Mouse (Mus musculus): ENCODE measurements at regions not wholly inside any gene's neighbourhood (a gene's known extent, or its start where the extent isn't known, plus 50 kb on each side); places are given as distances from the start of the nearest gene placed in this dataset.

GRCm38 (mm10) chr9:31610212-31610611 lies 145.9 kb upstream of the Tmem45b start:
- no peak overlapping the region for H3K27ac ChIP-seq (ENCODE audit: control insufficient read depth, insufficient read depth, low read depth, low read length)
- no peak overlapping the region for H3K4me3 ChIP-seq (ENCODE audit: control insufficient read depth, low read depth, low read length)
- no peak for TF ChIP-seq POLR2A (IDR thresholded peaks at IDR 0.05; ENCODE audit: control insufficient read depth, low read depth, low read length)
- TF ChIP-seq CTCF (IDR thresholded peaks at IDR 0.05; ENCODE audit: control insufficient read depth, insufficient read depth, insufficient replicate concordance, low read depth, low read length) = no peak
- H3K27me3 ChIP-seq (ENCODE audit: control insufficient read depth, insufficient read depth, low read length) = no peaks in the 10 kb centered on the region
- H3K4me1 ChIP-seq (ENCODE audit: control insufficient read depth, insufficient read depth, low read length) = no peaks in the 10 kb centered on the region
- H3K36me3 ChIP-seq (ENCODE audit: control insufficient read depth, insufficient read depth, low read length) = no peaks in the 10 kb centered on the region

- Histone ChIP-seq H3K27me3 (ENCODE audit: control insufficient read depth, insufficient read depth, low read length) (no peaks in the 10 kb centered on the region), H3K4me3 (ENCODE audit: control insufficient read depth, low read depth, low read length) (no peak overlapping the region), H3K27ac (ENCODE audit: control insufficient read depth, insufficient read depth, low read depth, low read length) (no peak overlapping the region), H3K4me1 (ENCODE audit: control insufficient read depth, insufficient read depth, low read length) (no peaks in the 10 kb centered on the region), H3K36me3 (ENCODE audit: control insufficient read depth, insufficient read depth, low read length) (no peaks in the 10 kb centered on the region)
- TF ChIP-seq CTCF (IDR thresholded peaks at IDR 0.05; ENCODE audit: control insufficient read depth, insufficient read depth, insufficient replicate concordance, low read depth, low read length) (no peak), POLR2A (IDR thresholded peaks at IDR 0.05; ENCODE audit: control insufficient read depth, low read depth, low read length) (no peak)
These were observed 145.5 kb upstream of the Tmem45b start for GRCm38 (mm10) chr9:31609731-31610130.

- TF ChIP-seq CTCF (IDR thresholded peaks at IDR 0.05; ENCODE audit: control insufficient read depth, insufficient read depth, insufficient replicate concordance, low read depth, low read length) (no peak), POLR2A (IDR thresholded peaks at IDR 0.05; ENCODE audit: control insufficient read depth, low read depth, low read length) (no peak)
These were observed 144.0 kb upstream of the Tmem45b start for GRCm38 (mm10) chr9:31608084-31608870.

GRCm38 (mm10) chr9:31606936-31607335 lies 142.7 kb upstream of the Tmem45b start:
- no peak for TF ChIP-seq POLR2A (IDR thresholded peaks at IDR 0.05; ENCODE audit: control insufficient read depth, low read depth, low read length)
- no peak for TF ChIP-seq CTCF (IDR thresholded peaks at IDR 0.05; ENCODE audit: control insufficient read depth, insufficient read depth, insufficient replicate concordance, low read depth, low read length)
- H3K27ac ChIP-seq (ENCODE audit: control insufficient read depth, insufficient read depth, low read depth, low read length) = no peak overlapping the region
- H3K36me3 ChIP-seq (ENCODE audit: control insufficient read depth, insufficient read depth, low read length) = no peaks in the 10 kb centered on the region
- no peaks in the 10 kb centered on the region; the same call in 1 of the 2 replicates for H3K4me1 ChIP-seq (ENCODE audit: control insufficient read depth, insufficient read depth, low read length)
- H3K27me3 ChIP-seq (ENCODE audit: control insufficient read depth, insufficient read depth, low read length) = no peaks in the 10 kb centered on the region
- no peak overlapping the region for H3K4me3 ChIP-seq (ENCODE audit: control insufficient read depth, low read depth, low read length)

More at GRCm38 (mm10) chr9:31608084-31608870, 144.0 kb upstream of the Tmem45b start:
- H3K4me3 ChIP-seq (ENCODE audit: control insufficient read depth, low read depth, low read length) = no peak overlapping the region
- no peak overlapping the region for H3K27ac ChIP-seq (ENCODE audit: control insufficient read depth, insufficient read depth, low read depth, low read length)
- H3K4me1 ChIP-seq (ENCODE audit: control insufficient read depth, insufficient read depth, low read length) = no peaks in the 10 kb centered on the region; the same call in 1 of the 2 replicates
- H3K36me3 ChIP-seq (ENCODE audit: control insufficient read depth, insufficient read depth, low read length) = no peaks in the 10 kb centered on the region
- H3K27me3 ChIP-seq (ENCODE audit: control insufficient read depth, insufficient read depth, low read length) = no peaks in the 10 kb centered on the region

DNA sequence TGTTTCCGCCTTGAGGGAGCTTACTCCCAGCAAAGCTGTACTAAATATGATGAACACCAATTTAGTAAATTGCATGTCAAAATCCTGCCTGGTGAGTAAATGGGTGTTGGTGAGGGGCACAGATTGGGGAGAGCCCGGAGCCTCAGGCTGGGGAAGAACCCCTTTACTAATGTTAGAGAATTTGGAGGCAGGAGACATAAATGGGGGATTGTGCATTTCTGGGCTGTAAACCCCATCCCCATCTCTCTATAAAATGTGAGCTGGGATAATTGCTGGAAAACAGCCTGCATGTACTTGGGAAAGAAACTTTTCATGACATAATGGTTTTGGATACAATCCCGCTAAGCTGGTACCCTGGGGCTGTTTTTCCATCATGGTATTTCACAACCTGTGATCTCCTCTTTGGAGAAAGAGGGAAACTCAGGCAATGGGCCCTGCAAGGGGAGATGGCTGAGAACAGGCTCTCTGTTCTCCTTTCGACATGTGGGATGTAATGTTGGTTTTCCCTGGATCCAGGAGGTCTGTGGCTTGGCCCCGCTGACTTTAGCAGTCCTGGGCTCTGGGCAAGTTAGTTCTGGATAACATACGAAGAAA lies 140.3 kb upstream of the Tmem45b start:
- Histone ChIP-seq H3K27ac (ENCODE audit: control insufficient read depth, insufficient read depth, low read depth, low read length) (no peak overlapping the region), H3K4me1 (ENCODE audit: control insufficient read depth, insufficient read depth, low read length) (no peaks in the 10 kb centered on the region; the same call in 1 of the 2 replicates), H3K27me3 (ENCODE audit: control insufficient read depth, insufficient read depth, low read length) (no peaks in the 10 kb centered on the region), H3K36me3 (ENCODE audit: control insufficient read depth, insufficient read depth, low read length) (no peaks in the 10 kb centered on the region), H3K4me3 (ENCODE audit: control insufficient read depth, low read depth, low read length) (no peak overlapping the region)
- no peak for TF ChIP-seq POLR2A (IDR thresholded peaks at IDR 0.05; ENCODE audit: control insufficient read depth, low read depth, low read length)
- no peak for TF ChIP-seq CTCF (IDR thresholded peaks at IDR 0.05; ENCODE audit: control insufficient read depth, insufficient read depth, insufficient replicate concordance, low read depth, low read length)

DNA sequence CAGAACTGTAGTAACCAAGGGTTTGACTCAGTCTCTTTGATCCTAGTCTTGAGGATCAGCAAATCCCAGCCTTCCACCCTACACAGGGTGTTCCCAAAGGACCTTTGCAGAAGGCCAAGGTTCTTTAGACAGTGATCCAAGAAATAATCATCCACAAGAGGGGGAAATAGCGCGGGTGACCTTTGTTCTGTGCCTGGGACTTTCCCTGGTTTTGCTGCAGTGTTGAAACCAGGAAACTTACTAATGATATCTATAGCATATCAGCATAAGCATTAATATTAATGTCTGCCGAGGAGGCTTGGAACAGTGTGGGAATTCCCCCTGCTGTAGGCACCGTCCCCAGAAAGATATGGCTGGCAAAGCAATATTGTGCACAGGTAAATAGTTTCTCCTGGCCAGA lies 138.4 kb upstream of the Tmem45b start:
- no peaks in the 10 kb centered on the region for H3K27me3 ChIP-seq (ENCODE audit: control insufficient read depth, insufficient read depth, low read length)
- no peak overlapping the region for H3K27ac ChIP-seq (ENCODE audit: control insufficient read depth, insufficient read depth, low read depth, low read length)
- no peaks in the 10 kb centered on the region; the same call in 1 of the 2 replicates for H3K4me1 ChIP-seq (ENCODE audit: control insufficient read depth, insufficient read depth, low read length)
- TF ChIP-seq CTCF (IDR thresholded peaks at IDR 0.05; ENCODE audit: control insufficient read depth, insufficient read depth, insufficient replicate concordance, low read depth, low read length) (no peak), POLR2A (IDR thresholded peaks at IDR 0.05; ENCODE audit: control insufficient read depth, low read depth, low read length) (no peak)
- H3K36me3 ChIP-seq (ENCODE audit: control insufficient read depth, insufficient read depth, low read length) = no peaks in the 10 kb centered on the region
- H3K4me3 ChIP-seq (ENCODE audit: control insufficient read depth, low read depth, low read length) = no peak overlapping the region

DNA sequence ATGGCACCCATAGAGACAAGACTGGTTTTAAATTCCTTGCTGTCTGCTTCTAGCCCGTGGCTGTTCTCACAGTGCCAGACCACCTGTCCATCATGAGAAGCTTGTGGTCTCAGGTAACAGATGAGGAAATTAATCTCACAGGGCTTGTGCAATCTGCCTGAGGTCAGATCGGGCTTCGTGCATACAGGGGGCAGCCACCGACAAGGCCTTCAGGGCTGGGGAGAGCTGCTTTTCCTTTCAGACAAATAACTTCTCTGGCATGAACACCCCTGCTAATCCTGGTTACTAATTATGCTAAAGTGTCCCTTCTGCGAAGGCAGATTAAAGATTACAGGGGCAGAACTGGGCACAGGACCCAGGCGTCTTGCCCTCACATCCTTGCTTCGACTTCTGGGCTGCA lies 130.8 kb upstream of the Tmem45b start:
- TF ChIP-seq CTCF (IDR thresholded peaks at IDR 0.05; ENCODE audit: control insufficient read depth, insufficient read depth, insufficient replicate concordance, low read depth, low read length) (no peak), POLR2A (IDR thresholded peaks at IDR 0.05; ENCODE audit: control insufficient read depth, low read depth, low read length) (no peak)
- H3K36me3 ChIP-seq (ENCODE audit: control insufficient read depth, insufficient read depth, low read length) = no peaks in the 10 kb centered on the region
- no peaks in the 10 kb centered on the region for H3K4me1 ChIP-seq (ENCODE audit: control insufficient read depth, insufficient read depth, low read length)
- no peaks in the 10 kb centered on the region for H3K27me3 ChIP-seq (ENCODE audit: control insufficient read depth, insufficient read depth, low read length)
- H3K4me3 ChIP-seq (ENCODE audit: control insufficient read depth, low read depth, low read length) = no peak overlapping the region
- no peak overlapping the region for H3K27ac ChIP-seq (ENCODE audit: control insufficient read depth, insufficient read depth, low read depth, low read length)
